Mouse (Mus musculus) liver, postnatal 0 days (tissue): Measurements from ENCODE around the gene Olfr600.

Experiments used
- CTCF ChIP-seq: sonication (generic); IDR thresholded peaks from 2 replicates; pipeline ENCODE4 v1.5.1; 2016; ENCODE audit warnings: antibody characterized with exemption, low read depth
- EP300 ChIP-seq: IDR thresholded peaks from 2 replicates; pipeline ENCODE4 v1.6.1; 2016; ENCODE audit warnings: antibody characterized with exemption, low read depth, mild to moderate bottlenecking

- TF ChIP-seq CTCF (no peak), EP300 (no peak)
These were observed 13.1 kb upstream of the Olfr600 start, which contains the start of gene Olfr601 for GRCm38 (mm10) chr7:103362555-103362954.
